Mouse (Mus musculus) urinary bladder, postnatal 14 days (tissue): Measurements from ENCODE around the gene Pym1.
"Not testable (repeated sequence)": the region's sequence is repeated elsewhere in the genome, so short reads cannot be mapped to it uniquely, and the experiment has no call there.

Experiments used
- DNase-seq: peaks from one replicate; pipeline ENCODE4 v3.0.0; 2021; ENCODE audit warnings: low spot score

Pym1 gene

GRCm38 (mm10) chr10:128747646-128748251, at the start of gene Pym1:
Pym1 (plus strand) TSS chr10:128747889.
- peak; percentile 86 for DNase-seq

GRCm38 (mm10) chr10:128699006-128699405, 48.7 kb upstream of the Pym1 start:
- no peak for DNase-seq

GRCm38 (mm10) chr10:128699611-128700010, 48.1 kb upstream of the Pym1 start:
- no peak for DNase-seq

- DNase-seq = no peak
Measured at GRCm38 (mm10) chr10:128700712-128701111, 47.0 kb upstream of the Pym1 start.

- no peak for DNase-seq
Measured at GRCm38 (mm10) chr10:128702328-128703007, 45.2 kb upstream of the Pym1 start.

- no peak for DNase-seq
Measured at GRCm38 (mm10) chr10:128703895-128704294, 43.8 kb upstream of the Pym1 start, which contains the start of gene Pmel. Pmel (plus strand) TSS chr10:128704195.

- peak; percentile 94 for DNase-seq
Measured at GRCm38 (mm10) chr10:128704491-128705316, 43.0 kb upstream of the Pym1 start, which contains the start of gene Cdk2. Cdk2 (minus strand) TSS chr10:128705031.

GRCm38 (mm10) chr10:128705317-128705693, 42.4 kb upstream of the Pym1 start:
- DNase-seq = no peak

GRCm38 (mm10) chr10:128711318-128711717, 36.4 kb upstream of the Pym1 start:
- DNase-seq = not testable (repeated sequence)

- DNase-seq = no peak
Measured at GRCm38 (mm10) chr10:128715559-128716537, 31.8 kb upstream of the Pym1 start.

GRCm38 (mm10) chr10:128725466-128725865, 22.2 kb upstream of the Pym1 start:
- not testable (repeated sequence) for DNase-seq

- no peak for DNase-seq
Measured at GRCm38 (mm10) chr10:128728059-128728458, 19.6 kb upstream of the Pym1 start.

GRCm38 (mm10) chr10:128731002-128731433, 16.7 kb upstream of the Pym1 start:
- DNase-seq = peak; percentile 81

GRCm38 (mm10) chr10:128731992-128732391, 15.7 kb upstream of the Pym1 start:
- no peak for DNase-seq

GRCm38 (mm10) chr10:128737435-128737834, 10.3 kb upstream of the Pym1 start:
- DNase-seq = no peak

GRCm38 (mm10) chr10:128740296-128740695, 7.4 kb upstream of the Pym1 start:
- no peak for DNase-seq

GRCm38 (mm10) chr10:128742616-128743015, 5.1 kb upstream of the Pym1 start:
- peak; percentile 61 for DNase-seq

- DNase-seq = no peak
Measured at GRCm38 (mm10) chr10:128743235-128743634, 4.5 kb upstream of the Pym1 start.

GRCm38 (mm10) chr10:128743791-128744191, 3.9 kb upstream of the Pym1 start:
- peak; percentile 66 for DNase-seq

- no peak for DNase-seq
Measured at GRCm38 (mm10) chr10:128744211-128744610, 3.5 kb upstream of the Pym1 start.
